Mouse (Mus musculus): ENCODE data around the gene Prss27.

Gene Prss27

GRCm38 (mm10) chr17:24037844-24038243 lies at the start of gene Prss27:
TSS of gene Prss27 (plus strand) at chr17:24038144.
- no peak for DNase-seq (ENCODE audit: low spot score)

DNA sequence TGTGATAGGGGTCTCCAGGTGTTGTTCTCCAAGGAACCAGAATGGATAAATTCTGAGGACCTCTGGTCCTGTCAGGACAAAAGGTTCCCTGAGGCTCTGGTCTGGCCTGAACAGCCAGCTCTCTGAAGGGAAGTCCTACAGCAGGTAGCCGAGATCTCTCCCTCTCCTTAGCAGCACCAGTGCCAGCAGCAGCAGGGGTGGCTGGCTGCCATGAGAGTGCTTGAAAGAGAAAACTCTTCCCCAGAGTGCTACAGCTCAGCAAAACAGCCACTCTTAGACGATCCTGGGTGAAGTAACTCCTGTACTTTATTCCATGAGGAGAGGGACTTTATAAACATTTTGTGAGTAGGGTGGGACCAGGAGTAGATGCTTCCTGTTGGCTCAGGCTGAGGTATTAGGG lies 48.1 kb upstream of the Prss27 start:
- DNase-seq (ENCODE audit: low spot score): no peak

- no peak for DNase-seq (ENCODE audit: low spot score)
Observed at GRCm38 (mm10) chr17:23992789-23993553, 45.0 kb upstream of the Prss27 start.

- peak; percentile 71 for DNase-seq (ENCODE audit: low spot score)
Observed at GRCm38 (mm10) chr17:23993559-23994428, 44.1 kb upstream of the Prss27 start.

DNA sequence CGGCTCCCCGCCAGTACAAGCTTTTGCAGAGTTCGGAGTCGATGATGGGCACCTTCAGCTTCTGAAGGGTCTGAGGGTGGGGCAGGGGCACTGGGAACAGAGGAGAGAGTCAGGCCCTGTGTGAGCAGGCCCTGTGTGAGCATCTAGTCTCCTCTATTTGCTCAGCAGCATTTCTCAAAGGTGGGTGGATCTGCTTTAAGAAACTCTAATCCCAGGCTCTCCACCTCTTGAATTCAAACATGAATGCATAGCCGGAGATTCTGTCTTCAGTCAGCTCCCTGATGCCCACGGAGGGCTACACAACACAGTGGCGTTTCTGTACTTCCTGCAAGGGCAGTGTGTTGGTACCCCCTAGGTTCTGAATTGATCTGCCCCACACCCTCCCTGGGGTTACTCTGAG lies 43.3 kb upstream of the Prss27 start:
- no peak for DNase-seq (ENCODE audit: low spot score)

- DNase-seq (ENCODE audit: low spot score): no peak
Observed at GRCm38 (mm10) chr17:23995421-23995820, 42.5 kb upstream of the Prss27 start.

- no peak for DNase-seq (ENCODE audit: low spot score)
Observed at GRCm38 (mm10) chr17:23997901-23998300, 40.0 kb upstream of the Prss27 start, which contains the start of gene Prss22. TSS of gene Prss22 (minus strand) at chr17:23998100.

DNA sequence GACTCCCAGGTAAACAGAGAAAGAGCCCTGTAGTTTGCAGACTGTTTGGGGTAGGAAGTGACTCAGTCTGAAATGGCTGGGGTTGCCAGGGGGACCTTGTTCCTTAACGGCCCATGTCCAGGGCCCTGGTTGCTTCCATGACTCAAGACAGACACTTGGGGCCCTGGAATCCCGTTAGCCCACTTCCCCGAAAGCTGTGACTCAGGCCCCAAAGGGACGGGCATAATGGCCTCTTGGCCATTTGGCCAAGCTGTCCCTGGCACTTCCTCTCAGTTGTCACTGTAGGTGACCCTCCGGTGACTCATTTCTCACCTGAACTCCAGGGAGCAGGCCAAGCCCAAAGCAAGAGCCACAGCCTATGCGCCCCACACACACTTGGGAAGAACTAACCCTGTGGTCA lies 39.6 kb upstream of the Prss27 start:
- no peak for DNase-seq (ENCODE audit: low spot score)

GRCm38 (mm10) chr17:24000404-24000803 lies 37.5 kb upstream of the Prss27 start:
- DNase-seq (ENCODE audit: low spot score): no peak

DNA sequence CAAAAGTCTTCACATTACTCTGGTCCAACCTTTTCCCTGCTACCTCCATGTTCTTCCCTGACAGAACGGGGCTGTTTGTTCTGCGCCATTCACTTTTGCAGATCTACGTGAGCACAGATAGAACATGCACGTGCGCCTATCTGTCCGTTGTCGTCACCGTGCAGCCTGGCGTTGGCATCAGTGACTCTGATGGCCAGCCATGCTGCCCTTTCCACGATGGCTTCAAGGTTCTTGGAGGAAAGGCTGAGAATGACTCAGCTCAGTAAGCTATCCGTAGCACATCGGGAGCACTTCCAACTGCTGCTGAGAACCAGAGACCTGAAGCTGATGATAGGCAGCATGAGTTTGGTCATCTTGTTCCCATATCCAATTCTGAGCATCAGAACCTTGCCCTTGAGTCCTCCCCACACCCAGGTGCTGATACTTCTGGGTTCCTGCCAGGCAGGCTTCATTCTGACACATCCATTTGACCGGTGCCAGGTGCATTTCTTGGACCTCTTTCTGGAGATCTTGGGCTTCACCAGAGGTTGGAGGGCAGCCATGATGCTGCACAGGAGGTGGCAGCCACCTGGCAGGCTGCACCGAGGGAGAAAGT lies 33.8 kb upstream of the Prss27 start:
- no peak for DNase-seq (ENCODE audit: low spot score)

DNA sequence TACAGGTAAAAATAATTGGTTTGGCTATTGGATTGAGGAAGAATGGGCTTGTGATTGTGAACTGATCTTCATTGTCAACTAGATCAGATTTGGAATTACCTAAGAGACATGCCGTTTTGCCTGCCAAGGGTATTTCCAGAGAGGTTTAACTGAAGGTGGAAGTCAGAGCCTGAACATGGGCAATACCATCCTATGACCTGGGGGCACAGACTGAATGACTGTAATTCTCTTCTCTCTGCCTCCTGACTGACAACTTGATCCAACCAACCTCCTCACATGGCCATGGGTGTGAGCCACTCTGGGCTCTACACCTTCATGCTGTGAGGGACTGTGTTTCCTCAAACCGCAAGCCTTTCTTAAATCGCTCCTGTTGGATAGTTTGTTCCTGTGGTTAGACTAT lies 32.9 kb upstream of the Prss27 start:
- no peak for DNase-seq (ENCODE audit: low spot score)

DNA sequence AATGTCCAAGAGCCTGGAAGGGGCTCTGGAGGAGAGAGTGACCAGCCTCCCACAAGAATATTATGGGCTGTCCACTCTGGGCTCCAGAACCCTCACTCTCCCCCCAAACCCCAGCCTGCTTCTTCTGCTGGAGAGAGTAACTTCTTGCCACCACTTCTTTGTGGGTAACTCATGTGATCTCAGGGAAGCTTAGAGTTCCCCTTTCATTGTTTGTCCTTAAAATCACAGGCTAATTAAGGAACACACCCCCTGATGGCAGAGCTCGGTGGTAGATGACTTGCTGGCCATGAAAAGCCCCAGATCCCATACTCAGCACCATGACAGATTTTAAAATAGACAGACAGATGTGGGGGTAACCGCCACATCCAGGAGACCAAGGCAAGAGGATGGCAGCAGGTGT lies 31.0 kb upstream of the Prss27 start:
- DNase-seq (ENCODE audit: low spot score): no peak

- no peak for DNase-seq (ENCODE audit: low spot score)
Observed at GRCm38 (mm10) chr17:24007391-24007790, 30.6 kb upstream of the Prss27 start.

DNA sequence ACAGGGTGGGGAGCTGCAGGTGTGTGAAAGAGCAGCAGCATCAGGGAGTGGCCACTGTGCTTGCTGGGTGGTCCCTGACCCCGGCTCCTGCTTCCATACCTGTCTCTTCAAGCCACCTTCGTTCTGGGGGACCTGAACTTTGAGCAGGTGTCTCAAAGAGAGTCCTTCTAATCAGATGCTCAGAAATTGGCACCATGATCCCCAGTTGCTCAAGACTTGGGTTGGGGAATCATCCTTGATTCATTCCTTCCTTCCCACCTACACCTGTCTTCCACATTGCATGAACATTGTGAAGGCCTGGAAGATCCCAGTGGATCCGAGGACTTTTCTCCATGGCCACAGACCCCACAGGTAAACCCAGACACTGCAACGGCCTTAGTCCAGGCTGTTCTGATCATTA lies 29.8 kb upstream of the Prss27 start:
- DNase-seq (ENCODE audit: low spot score): no peak

GRCm38 (mm10) chr17:24009617-24010016 lies 28.3 kb upstream of the Prss27 start:
- DNase-seq (ENCODE audit: low spot score): no peak

DNA sequence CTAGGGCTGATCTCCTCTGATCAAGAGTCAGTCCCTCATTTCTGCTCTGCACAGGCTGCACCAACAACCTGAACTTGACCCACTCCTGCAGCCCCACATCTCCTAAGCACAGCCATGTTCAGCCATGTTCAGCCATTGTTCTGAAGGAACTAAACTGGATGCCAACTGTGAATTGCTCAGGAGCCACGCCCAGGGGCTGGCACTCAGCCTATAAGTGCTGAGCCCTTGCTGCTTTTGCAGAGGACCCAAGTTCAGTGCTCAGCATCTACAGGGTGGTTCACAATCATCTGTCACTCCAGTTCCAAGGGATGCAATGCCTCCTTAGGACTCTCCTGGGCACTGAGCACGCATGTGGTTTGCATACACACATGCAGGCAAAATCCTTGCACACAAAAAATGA lies 25.0 kb upstream of the Prss27 start:
- no peak for DNase-seq (ENCODE audit: low spot score)

- DNase-seq (ENCODE audit: low spot score): no peak
Observed at GRCm38 (mm10) chr17:24014433-24014965, 23.4 kb upstream of the Prss27 start.

- DNase-seq (ENCODE audit: low spot score): no peak
Observed at GRCm38 (mm10) chr17:24015727-24016126, 22.2 kb upstream of the Prss27 start.

- DNase-seq (ENCODE audit: low spot score): no peak
Observed at GRCm38 (mm10) chr17:24020696-24021095, 17.2 kb upstream of the Prss27 start.

DNA sequence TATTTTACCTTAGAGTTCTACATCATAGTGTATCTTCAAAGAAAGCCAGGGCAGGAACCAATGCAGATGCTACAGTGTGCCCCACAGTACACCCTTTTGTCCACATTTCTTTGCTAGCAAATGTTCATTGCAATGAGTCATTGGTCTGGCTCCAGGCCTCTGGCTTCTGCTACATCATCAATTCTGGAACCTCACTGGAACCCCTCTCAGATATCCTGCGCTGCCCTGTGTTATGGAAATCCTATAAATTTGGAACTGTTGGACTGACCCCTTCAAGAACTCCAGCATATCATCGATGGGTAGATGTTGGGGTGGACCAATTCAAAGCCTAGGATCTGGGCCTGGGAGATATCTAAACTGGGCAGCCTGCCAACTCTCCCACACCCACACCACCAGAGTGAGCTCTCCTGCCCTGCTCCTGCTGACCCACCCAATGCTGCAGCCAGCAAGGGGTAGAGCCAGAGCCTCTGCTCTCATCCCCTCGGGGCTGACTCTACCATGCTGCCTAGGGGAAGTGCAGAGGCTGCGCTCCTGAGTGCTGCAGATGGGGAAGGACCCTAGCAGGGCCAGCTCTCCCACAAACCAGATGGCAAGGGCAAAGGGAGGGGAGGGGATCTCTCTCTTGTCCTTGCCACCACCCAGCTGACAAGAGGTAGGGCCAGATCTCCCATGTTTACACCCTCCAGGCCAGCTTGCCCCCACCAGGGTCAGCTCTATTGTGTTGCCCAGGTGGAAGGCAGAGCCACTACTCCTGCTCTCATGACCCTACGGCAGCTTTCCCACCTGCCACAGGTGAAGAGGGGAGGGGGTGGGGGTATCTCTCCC lies 16.4 kb upstream of the Prss27 start:
- DNase-seq (ENCODE audit: low spot score): peak; percentile 57

GRCm38 (mm10) chr17:24029477-24029876 lies 8.5 kb upstream of the Prss27 start:
- no peak for DNase-seq (ENCODE audit: low spot score)

DNA sequence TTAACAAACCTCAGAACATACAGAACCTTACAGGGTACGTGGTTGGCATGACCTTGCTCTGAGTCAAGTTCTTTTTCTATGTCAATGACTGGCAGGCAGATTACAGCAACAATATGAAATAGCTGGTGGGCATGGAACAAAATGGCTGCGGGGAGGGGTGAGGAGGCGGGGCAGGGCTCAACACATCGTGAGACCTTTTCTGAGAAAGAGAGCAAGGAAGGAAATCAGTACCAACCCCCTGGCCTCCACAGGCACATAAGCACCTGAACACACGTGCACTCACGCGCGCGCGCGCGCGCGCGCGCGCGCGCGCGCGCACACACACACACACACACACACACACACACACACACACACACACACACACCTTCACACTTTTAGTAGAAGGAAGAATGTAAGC lies 7.4 kb upstream of the Prss27 start:
- no peak for DNase-seq (ENCODE audit: low spot score)

Measured in spleen, adult 12 weeks (tissue).